Mouse (Mus musculus) heart, adult 2 months (tissue): Measurements from ENCODE around the gene Wdr60.

ENCODE experiments used
- CTCF ChIP-seq: fragments of 200-600 bp; IDR thresholded peaks from 2 replicates; pipeline ENCODE4 v1.8.1; 2022; ENCODE audit warnings: antibody characterized with exemption, mild to moderate bottlenecking, moderate library complexity
- EP300 ChIP-seq: fragments of 200-500 bp; IDR thresholded peaks from 2 replicates; pipeline ENCODE4 v1.6.1; 2011; ENCODE audit warnings: low read depth, low read length, control low read depth; ENCODE audit not compliant: insufficient read depth
- POLR2A ChIP-seq: fragments of 200-500 bp; IDR thresholded peaks from 2 replicates; pipeline ENCODE4 v1.6.1; 2011; ENCODE audit warnings: mild to moderate bottlenecking, low read depth, low read length, control low read depth; ENCODE audit not compliant: insufficient read depth

- TF ChIP-seq EP300 (no peak), CTCF (no peak), POLR2A (no peak)
These were observed 2.5 kb upstream of the Wdr60 start for GRCm38 (mm10) chr12:116265275-116265674.
